Mouse (Mus musculus) thymus, adult 18-20 months (tissue): ENCODE data around the gene Vmn2r22.
"Not testable (repeated sequence)": the region's sequence is repeated elsewhere in the genome, so short reads cannot be mapped to it uniquely, and the experiment has no call there.

Experiments used
- DNase-seq, 2 experiments: peaks; one replicate each; pipeline ENCODE4 v3.0.0; 2022; ENCODE audit warnings: mixed read lengths in 2 of 2

Gene Vmn2r22

GRCm38 (mm10) chr6:123650625-123651024 lies at the start of gene Vmn2r22:
Vmn2r22 (minus strand) TSS chr6:123650725.
- not testable (repeated sequence) for DNase-seq

- DNase-seq = no peak
These were observed 46.7 kb upstream of the Vmn2r22 start for GRCm38 (mm10) chr6:123697213-123697612.

GRCm38 (mm10) chr6:123696639-123697038 lies 46.1 kb upstream of the Vmn2r22 start:
- not testable (repeated sequence) for DNase-seq

- no peak for DNase-seq
These were observed 6.5 kb upstream of the Vmn2r22 start for GRCm38 (mm10) chr6:123657040-123657439.

GRCm38 (mm10) chr6:123639394-123639793 lies 11.1 kb downstream of the Vmn2r22 start:
- DNase-seq = not testable (repeated sequence)

GRCm38 (mm10) chr6:123623784-123624183 lies 26.7 kb downstream of the Vmn2r22 start:
- DNase-seq = not testable (repeated sequence)

GRCm38 (mm10) chr6:123588368-123588767 lies 62.2 kb downstream of the Vmn2r22 start:
- DNase-seq = not testable (repeated sequence)

GRCm38 (mm10) chr6:123587796-123588328 lies 62.7 kb downstream of the Vmn2r22 start:
- not testable (repeated sequence) for DNase-seq

GRCm38 (mm10) chr6:123583988-123584387 lies 66.5 kb downstream of the Vmn2r22 start:
- DNase-seq = not testable (repeated sequence)

GRCm38 (mm10) chr6:123574698-123575097 lies 75.8 kb downstream of the Vmn2r22 start:
- DNase-seq = not testable (repeated sequence)
